Mouse (Mus musculus) large intestine, adult 2 months (tissue): ENCODE results near the gene Tunar. TPM values are rescaled to one million over a fixed set of nuclear protein-coding genes. Genes with fewer than 3 reads are reported as not detected.
A peak's percentile ranks its signal among the peaks of the same experiment; 100 is the strongest.

Experiments used
- DNase-seq: peaks from one replicate; pipeline ENCODE4 v3.0.0-alpha.2; 2012; ENCODE audit warnings: low read depth, low spot score
- WGBS: fragments of 180-500 bp; shearing (Covaris S2); methylation state at CpG from one replicate; pipeline ENCODE4 v1.1.7; 2018; 5-methylcytosine and 5-hydroxymethylcytosine counted together
- polyA plus RNA-seq: library from polyadenylated mRNA; depleted of rRNA; stranded (reverse); fragments of >200 nt; gene quantifications from 2 replicates; pipeline ENCODE4 v1.2.3, GENCODE M21; 2012; rRNA removed

The Tunar gene
- polyA plus RNA-seq, 1 experiment, result 0.02 TPM

DNA sequence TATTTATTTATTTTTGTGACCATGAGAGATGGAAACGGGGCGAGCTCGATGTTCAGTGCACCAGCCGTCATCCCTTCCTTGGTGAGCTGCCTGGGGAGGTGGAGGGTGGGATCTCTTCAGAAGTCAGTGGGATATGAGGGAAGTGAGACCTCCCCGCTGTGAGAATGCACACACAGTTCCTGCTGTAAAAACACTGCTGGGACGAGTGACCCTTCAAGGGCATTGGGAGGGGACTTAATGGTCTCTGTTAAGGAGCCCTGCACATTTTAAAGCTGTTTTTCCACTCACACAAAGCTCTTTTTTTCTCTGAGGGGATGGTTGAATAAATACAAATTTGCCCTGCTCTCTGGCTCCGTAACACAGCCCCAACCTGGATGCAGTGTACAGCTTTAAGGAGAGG lies 49.1 kb downstream of the Tunar start:
- WGBS, result 43% methylated on average over 7 of the region's 7 CpGs
- DNase-seq, result no peak

DNA sequence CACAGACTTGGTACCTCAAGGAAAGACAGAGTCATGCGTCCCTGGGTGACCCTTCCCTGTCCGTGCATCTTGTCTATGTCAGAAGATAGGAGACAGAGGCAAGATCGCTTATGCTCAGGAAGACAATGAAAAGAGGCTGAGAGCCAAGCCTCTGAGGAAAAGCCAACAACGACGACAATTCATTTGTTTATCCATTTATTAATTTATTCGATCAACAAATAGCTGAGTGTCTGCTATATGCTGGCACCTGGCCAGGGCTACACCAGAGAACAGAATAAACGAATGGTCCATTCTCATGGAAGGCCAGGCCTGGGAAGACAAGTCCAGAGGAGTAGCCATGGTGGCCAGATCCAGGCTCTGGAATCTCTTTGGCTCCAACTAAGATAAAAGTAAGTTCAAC lies 61.0 kb downstream of the Tunar start:
- no peak for DNase-seq
- 77% methylated on average over 7 of the region's 7 CpGs for WGBS

- DNase-seq, result no peak
- WGBS, result 44% methylated on average over 5 of the region's 5 CpGs
These were observed 64.5 kb downstream of the Tunar start for GRCm38 (mm10) chr12:105398172-105398571.

- DNase-seq, result no peak
- WGBS, result 81% methylated on average over 5 of the region's 5 CpGs
These were observed 70.1 kb downstream of the Tunar start for GRCm38 (mm10) chr12:105403742-105404141.

DNA sequence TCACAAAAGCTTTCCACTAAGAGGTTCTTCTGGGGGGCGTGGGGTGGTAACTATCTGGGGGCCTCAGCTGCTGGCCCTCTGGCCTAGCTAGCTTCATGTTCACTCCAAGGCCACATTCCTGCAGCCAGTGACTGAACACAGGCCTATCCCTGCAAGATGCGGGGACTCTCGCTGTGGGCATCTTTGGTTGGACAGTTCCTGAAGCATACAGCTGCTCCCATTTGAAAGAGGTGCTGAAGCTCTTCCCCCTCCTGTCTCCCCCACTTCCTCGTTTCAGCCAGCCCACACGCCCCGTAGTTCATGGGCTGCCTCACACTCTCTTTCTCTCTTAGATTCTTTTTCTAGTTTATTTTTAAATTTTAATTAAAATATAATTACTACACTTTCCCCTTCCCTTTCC lies 72.3 kb downstream of the Tunar start:
- DNase-seq, result no peak
- 57% methylated on average over 6 of the region's 6 CpGs for WGBS

DNA sequence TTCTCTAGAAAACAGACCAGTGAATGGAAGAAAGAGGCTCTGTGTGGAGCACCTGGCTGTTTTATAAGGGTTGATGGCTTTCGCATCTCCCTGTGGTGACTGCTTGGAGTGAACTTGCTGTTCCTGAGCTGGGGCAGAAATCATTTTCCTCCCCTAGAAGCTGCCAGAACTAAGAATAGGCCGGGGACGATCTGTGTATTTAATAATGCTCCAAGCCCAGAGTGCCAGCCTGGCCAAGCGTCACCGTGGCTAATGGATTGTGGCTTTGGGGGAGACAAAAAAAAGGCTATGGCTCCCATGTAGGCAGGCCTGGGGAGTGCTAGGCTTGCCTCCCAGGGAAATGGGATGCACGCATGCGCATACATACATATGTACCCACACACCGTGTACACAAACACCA lies 80.2 kb downstream of the Tunar start:
- WGBS, result 90% methylated on average over 8 of the region's 8 CpGs
- no peak for DNase-seq

- no peak for DNase-seq
- WGBS, result 40% methylated on average over 6 of the region's 6 CpGs
These were observed 86.8 kb downstream of the Tunar start for GRCm38 (mm10) chr12:105420476-105420875.

DNA sequence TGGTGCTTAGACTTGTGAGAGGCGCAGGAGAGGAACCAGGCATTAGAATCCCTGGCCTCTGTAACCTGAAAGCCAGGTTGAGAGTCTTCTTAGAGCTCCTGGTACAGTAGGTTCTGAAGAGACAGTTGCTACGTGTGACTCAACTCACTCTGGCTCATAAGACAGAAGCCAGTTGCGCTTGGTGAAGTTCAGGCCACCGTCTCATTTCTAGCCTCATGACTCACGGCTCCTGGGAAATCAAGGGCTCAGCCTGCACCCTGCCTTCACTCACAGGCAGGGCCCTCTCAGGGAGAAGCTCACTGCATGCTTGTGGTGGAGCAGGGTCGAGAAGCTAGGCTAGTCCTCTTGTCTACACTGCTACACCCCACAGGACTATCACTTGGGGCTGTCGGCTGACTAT lies 92.9 kb downstream of the Tunar start:
- DNase-seq, result no peak
- 58% methylated on average over 7 of the region's 7 CpGs for WGBS

DNA sequence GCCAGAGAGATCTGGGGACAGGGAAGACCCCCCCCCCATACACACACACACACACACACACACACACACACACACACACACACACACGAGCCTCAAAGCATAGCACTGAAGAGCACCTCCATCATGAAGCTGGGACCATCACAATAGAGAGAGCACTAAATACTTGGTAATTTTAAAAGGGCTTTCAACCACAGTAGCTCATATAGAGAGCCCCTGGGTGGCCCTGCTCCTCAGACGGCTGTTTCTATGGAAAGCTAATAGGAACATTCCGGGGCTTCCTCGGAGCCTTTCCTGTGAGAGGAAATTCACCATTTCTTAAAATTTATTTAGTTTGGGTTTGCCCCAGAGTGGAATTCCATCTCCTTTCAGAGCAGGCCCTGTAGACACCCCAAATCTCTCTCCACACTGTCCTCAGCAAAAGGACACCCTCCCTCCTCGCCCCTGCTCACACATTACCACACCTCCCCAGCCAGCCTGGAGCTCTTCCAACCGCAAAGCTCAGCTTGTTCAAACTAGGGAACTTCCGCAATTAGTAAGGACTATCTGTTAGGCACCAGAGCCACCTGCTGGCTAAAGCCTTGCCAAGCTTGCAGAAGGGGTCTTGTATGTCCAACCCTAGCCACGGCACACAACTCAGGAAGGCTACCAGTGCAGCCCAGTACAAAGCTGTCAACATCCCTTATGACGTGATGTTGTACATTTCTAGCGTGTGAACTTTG lies 93.5 kb downstream of the Tunar start:
- WGBS, result 20% methylated on average over 10 of the region's 10 CpGs
- DNase-seq, result peak; percentile 3

DNA sequence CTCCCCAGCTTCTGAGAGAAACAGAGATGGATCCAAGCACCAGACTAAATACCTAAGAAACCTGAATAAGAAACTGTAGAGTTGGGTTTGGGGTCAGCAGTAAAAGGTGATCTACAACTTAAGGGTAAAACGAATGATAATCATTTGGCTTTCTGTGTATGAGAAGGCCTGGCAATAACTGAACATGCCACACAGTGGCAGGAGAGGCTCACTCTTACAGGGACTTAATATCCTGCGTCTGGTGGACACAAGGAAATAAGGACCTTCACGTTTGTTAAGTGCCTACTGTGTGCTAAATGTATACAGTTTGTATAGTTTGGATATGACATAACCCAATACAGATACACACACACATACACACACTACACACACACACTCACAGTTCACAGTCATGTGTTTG lies 98.2 kb downstream of the Tunar start:
- 32% methylated on average over 3 of the region's 3 CpGs for WGBS
- no peak for DNase-seq

DNA sequence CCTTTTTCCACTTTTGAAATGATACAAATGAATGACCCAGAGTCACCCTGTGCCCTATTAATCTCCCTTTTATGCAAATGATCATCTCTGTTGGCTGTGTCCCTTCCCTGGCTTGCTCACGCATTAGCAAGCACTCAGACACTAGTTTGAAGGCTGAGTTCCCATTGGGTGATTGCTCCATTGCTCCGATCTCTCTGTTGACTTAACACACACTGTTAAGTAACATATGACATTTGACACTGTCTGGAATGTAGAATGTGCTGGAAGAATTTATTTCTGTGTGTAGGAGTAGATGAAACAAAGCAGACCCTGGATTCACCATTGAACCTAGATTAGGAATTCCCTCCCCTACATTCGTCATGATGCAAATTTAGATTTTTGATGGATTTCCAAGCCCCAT lies 99.1 kb downstream of the Tunar start:
- WGBS, result 36% methylated on average over 3 of the region's 3 CpGs
- no peak for DNase-seq

Other genes with a start within 250 kb of the Tunar start
- not detected in 2 replicates for gene Tcl1b2, start 187.9 kb upstream of the Tunar start, polyA plus RNA-seq
- gene Tcl1b1, start 174.2 kb upstream of the Tunar start, polyA plus RNA-seq, result not detected in 2 replicates
- not detected in 2 replicates for gene Tcl1b5, start 157.5 kb upstream of the Tunar start, polyA plus RNA-seq
- not detected in 2 replicates for gene Tcl1b3, start 142.8 kb upstream of the Tunar start, polyA plus RNA-seq
- not detected in 2 replicates for gene Tcl1b4, start 131.9 kb upstream of the Tunar start, polyA plus RNA-seq
- not detected in 2 replicates for gene Tcl1, start 111.1 kb upstream of the Tunar start, polyA plus RNA-seq
- gene D430019H16Rik, start 120.0 kb downstream of the Tunar start, polyA plus RNA-seq, result 1.2 TPM in 2 replicates
- 6.0 and 9.0 TPM in 2 replicates for gene Bdkrb2, start 229.4 kb downstream of the Tunar start, polyA plus RNA-seq